Mouse (Mus musculus) duodenum, adult 2 months (tissue): ENCODE measurements around the gene Mynn. TPM values are rescaled to one million over a fixed set of nuclear protein-coding genes. Genes with fewer than 3 reads are reported as not detected.

Source experiments
- polyA plus RNA-seq: library from polyadenylated mRNA; depleted of rRNA; stranded (reverse); fragments of >200 nt; gene quantifications from 2 replicates; pipeline ENCODE4 v1.2.3, GENCODE M21; 2012; ENCODE audit warnings: low replicate concordance; rRNA removed

Mynn gene
- polyA plus RNA-seq, result 2.3 TPM in 2 replicates

GRCm38 (mm10) chr3:30602065-30602739 is at the start of gene Mynn:
TSS of gene Mynn (plus strand) at chr3:30602065.

GRCm38 (mm10) chr3:30599711-30600545 is 1.9 kb upstream of the Mynn start, which contains the start of gene Actrt3:
TSS of gene Actrt3 (minus strand) at chr3:30599939.

GRCm38 (mm10) chr3:30644207-30644606 is 42.3 kb downstream of the Mynn start, which contains the start of gene Lrriq4:
TSS of gene Lrriq4 (plus strand) at chr3:30644507.

GRCm38 (mm10) chr3:30647440-30648090 is 45.7 kb downstream of the Mynn start, which contains the start of gene Lrrc34:
TSS of gene Lrrc34 (minus strand) at chr3:30647869.

Other genes starting within 250 kb of the Mynn start
- gene Mecom, start 54.1 kb upstream of the Mynn start, polyA plus RNA-seq, result 0.41 and 2.6 TPM in 2 replicates
- gene Actrt3, start 2.1 kb upstream of the Mynn start, polyA plus RNA-seq, result not detected in 2 replicates
- not detected in 2 replicates for gene Lrriq4, start 42.4 kb downstream of the Mynn start, polyA plus RNA-seq
- gene Lrrc34, start 45.8 kb downstream of the Mynn start, polyA plus RNA-seq, result not detected in 2 replicates
- gene Lrrc31, start 97.8 kb downstream of the Mynn start, polyA plus RNA-seq, result 1.3 and 4.3 TPM in 2 replicates
- gene Samd7, start 144.2 kb downstream of the Mynn start, polyA plus RNA-seq, result not detected in 2 replicates
- 2.6 and 3.5 TPM in 2 replicates for gene Sec62, start 190.8 kb downstream of the Mynn start, polyA plus RNA-seq